ENCODE assay signal across 32 mouse cellular contexts in genomic region chr12:98863436-98863835, GRCm38 (mm10). TPM values are rescaled to one million over a fixed set of nuclear protein-coding genes. Genes with fewer than 3 reads are reported as not detected.
"Had no signal": no experiment of that assay in that cellular context is flagged by ENCODE, and none has a peak within 500 bp of the region (broad histone marks: within the 10 kb centered on the region; RNA-seq: fewer than 3 reads in every experiment).

No protein-coding gene starts in this region.

- H3K36me3 ChIP-seq: limb, embryonic 10.5 days; limb, embryonic 12.5 days; limb, embryonic 13.5 days; limb, embryonic 15.5 days; liver, embryonic 12.5 days; liver, embryonic 13.5 days; liver, embryonic 15.5 days; lung, embryonic 15.5 days had no signal

- H3K4me3 ChIP-seq: limb, embryonic 10.5 days; limb, embryonic 12.5 days; limb, embryonic 13.5 days; limb, embryonic 15.5 days; liver, embryonic 12.5 days; liver, embryonic 13.5 days; liver, embryonic 15.5 days; lung, embryonic 15.5 days; megakaryocyte, embryonic 14.5 days; midbrain, embryonic 10.5 days; midbrain, embryonic 12.5 days; midbrain, embryonic 13.5 days; midbrain, embryonic 15.5 days; myocyte had no signal

- H3K27me3 ChIP-seq: limb, embryonic 12.5 days; limb, embryonic 13.5 days; limb, embryonic 15.5 days; liver, embryonic 12.5 days; liver, embryonic 13.5 days; liver, embryonic 15.5 days; lung, embryonic 15.5 days; megakaryocyte, embryonic 14.5 days; midbrain, embryonic 12.5 days; midbrain, embryonic 13.5 days; midbrain, embryonic 15.5 days had no signal

- H3K4me1 ChIP-seq: limb, embryonic 10.5 days; limb, embryonic 12.5 days; limb, embryonic 13.5 days; limb, embryonic 15.5 days; liver, embryonic 12.5 days; liver, embryonic 13.5 days; liver, embryonic 15.5 days; lung, embryonic 15.5 days; megakaryocyte, embryonic 14.5 days; midbrain, embryonic 10.5 days; midbrain, embryonic 12.5 days; midbrain, embryonic 13.5 days; midbrain, embryonic 15.5 days had no signal

- H3K9ac ChIP-seq: limb, embryonic 12.5 days; limb, embryonic 13.5 days; limb, embryonic 15.5 days; liver, embryonic 12.5 days; liver, embryonic 13.5 days; liver, embryonic 14.5 days; liver, embryonic 15.5 days; liver, postnatal 0 days; lung, embryonic 14.5 days; lung, embryonic 15.5 days; midbrain, embryonic 12.5 days; midbrain, embryonic 13.5 days; midbrain, embryonic 15.5 days had no signal

- H3K4me2 ChIP-seq: limb, embryonic 12.5 days; limb, embryonic 13.5 days; limb, embryonic 15.5 days; liver, embryonic 11.5 days; liver, embryonic 12.5 days; liver, embryonic 13.5 days; liver, embryonic 15.5 days; lung, embryonic 14.5 days; lung, embryonic 15.5 days; midbrain, embryonic 11.5 days; midbrain, embryonic 12.5 days; midbrain, embryonic 13.5 days; midbrain, embryonic 15.5 days had no signal

- DNase-seq: left cerebral cortex, postnatal 4 days; liver; liver, embryonic 13.5 days; liver, postnatal 0 days; lung, adult 18-20 months; lung, adult 2 months; lung, embryonic 14.5 days; lung, postnatal 10 days; lung, postnatal 14 days; lung, postnatal 36 days; lung, postnatal 4 days; midbrain, embryonic 14.5 days had no signal

- ATAC-seq: liver, embryonic 12.5 days; liver, postnatal 0 days; lung, postnatal 0 days; midbrain, embryonic 13.5 days; midbrain, embryonic 15.5 days; midbrain, embryonic 16.5 days had no signal

- H3K27ac ChIP-seq: limb, embryonic 10.5 days; limb, embryonic 12.5 days; limb, embryonic 13.5 days; limb, embryonic 15.5 days; liver, embryonic 12.5 days; liver, embryonic 13.5 days; liver, embryonic 14.5 days; liver, embryonic 15.5 days; lung, embryonic 15.5 days; macrophage; midbrain, embryonic 10.5 days; midbrain, embryonic 12.5 days; midbrain, embryonic 13.5 days; midbrain, embryonic 15.5 days had no signal

- H3K9me3 ChIP-seq: limb, embryonic 10.5 days; limb, embryonic 12.5 days; limb, embryonic 13.5 days; limb, embryonic 15.5 days; liver, embryonic 12.5 days; liver, embryonic 13.5 days; liver, embryonic 15.5 days; lung, embryonic 15.5 days; megakaryocyte, embryonic 14.5 days; midbrain, embryonic 10.5 days; midbrain, embryonic 13.5 days; midbrain, embryonic 15.5 days had no signal

RNA-seq across cellular contexts. Expression of gene Ttc8, which starts 56.9 kb away (rescaled TPM):
- total RNA-seq: monocyte, adult 5-6 weeks had no signal
